Mouse (Mus musculus): ENCODE results near the gene Tasp1. TPM values are rescaled to one million over a fixed set of nuclear protein-coding genes. Genes with fewer than 3 reads are reported as not detected.

Gene Tasp1
- total RNA-seq, 1 experiment from 2014 or later, result 14.3 TPM

DNA sequence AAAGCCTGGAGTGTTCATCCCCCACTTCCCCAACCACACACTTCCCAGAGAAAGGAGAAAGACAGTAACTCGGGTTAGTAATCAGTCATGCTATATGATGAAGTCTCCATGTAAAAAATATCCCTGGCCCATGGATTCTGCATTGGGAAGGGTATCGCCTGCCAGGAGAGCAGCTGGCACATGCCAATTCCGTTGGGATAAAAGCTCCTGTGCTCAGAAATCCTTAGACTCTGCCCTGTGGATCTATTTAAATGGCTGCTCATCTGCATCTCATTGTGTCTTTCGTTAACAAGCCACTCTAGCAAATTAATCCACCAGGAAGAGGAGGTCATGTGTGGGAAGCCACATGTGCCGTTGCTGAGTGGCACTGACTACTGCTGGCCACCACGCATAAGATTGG is 258.7 kb downstream of the Tasp1 start:
- no peak for ATAC-seq (ENCODE audit: extremely low read depth, insufficient number of reproducible peaks, low FRiP score, poor library complexity, severe bottlenecking)

DNA sequence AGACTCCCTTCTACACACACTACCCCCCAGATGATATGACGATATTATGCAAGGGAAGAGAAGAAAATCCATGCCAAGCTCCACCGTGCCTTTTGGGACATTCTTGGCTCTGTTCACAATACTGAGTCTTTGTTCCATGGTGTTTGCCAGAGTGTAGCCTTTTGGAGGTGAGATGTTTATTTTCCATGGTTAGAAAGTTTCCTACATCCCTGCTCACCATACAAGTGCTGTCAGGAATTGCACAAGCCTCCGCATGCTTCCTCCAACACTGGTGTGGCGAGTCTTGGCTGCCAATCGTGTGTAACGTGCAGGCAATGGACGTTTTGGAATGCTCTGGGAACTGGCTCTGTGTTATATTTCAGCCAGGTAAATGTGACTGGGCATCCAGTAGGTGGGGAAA is 262.6 kb downstream of the Tasp1 start:
- no peak for ATAC-seq (ENCODE audit: extremely low read depth, insufficient number of reproducible peaks, low FRiP score, poor library complexity, severe bottlenecking)

DNA sequence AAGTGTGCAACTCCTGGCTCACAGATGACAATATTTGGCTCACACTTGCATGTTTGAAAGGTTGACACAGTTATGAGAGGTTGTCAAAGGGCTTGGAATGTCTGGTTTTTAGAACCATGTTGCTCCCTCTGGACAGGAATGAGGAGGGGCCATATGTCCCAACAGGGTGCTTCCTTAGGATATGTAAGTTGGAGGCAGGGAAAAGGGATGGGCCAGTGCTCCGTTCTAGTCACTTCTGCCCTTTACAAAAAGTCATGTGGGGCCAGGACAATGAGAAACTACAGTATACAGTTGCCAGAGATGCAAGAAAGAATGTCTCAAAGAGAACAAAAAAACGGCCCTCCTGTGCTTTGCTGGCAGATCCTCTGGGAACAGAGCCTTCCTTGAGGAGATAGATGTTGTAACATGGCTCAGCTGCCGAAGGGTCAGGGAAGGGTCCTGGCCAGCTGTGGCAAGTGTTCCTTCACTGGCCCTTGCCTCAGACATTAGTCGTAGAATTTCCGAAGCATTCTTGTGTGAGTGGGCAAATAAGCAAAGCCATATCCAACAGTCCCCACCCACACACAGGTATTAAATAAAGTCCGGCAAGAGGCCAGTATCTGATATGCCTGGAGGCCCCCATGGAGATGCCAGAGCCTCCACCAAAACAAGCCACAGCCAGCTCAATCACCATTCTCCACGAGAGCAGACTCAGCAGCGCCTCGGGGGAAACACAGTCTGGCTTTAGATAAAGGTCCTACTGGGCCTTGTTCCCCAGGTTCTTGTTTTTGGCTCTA is 274.1 kb downstream of the Tasp1 start:
- ATAC-seq (ENCODE audit: extremely low read depth, insufficient number of reproducible peaks, low FRiP score, poor library complexity, severe bottlenecking), result no peak

DNA sequence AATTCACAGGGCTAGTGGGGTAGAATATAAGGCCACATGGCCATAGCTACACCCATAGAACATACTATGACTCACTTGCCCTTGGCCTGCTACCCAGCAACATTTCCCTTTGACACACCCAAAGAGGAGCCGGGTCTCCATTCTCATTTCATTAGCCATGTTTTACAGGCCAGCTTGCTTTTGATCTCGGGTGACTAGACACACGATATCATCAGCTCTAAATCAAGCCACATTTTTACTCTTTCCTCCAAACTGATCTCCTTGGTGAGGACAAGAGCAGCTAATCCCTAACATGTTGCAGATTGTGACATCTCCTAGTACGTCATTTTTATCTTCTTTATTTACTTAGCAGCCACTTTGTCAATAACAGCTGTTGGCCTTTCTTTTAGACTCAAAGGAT is 277.9 kb downstream of the Tasp1 start:
- no peak for ATAC-seq (ENCODE audit: extremely low read depth, insufficient number of reproducible peaks, low FRiP score, poor library complexity, severe bottlenecking)

DNA sequence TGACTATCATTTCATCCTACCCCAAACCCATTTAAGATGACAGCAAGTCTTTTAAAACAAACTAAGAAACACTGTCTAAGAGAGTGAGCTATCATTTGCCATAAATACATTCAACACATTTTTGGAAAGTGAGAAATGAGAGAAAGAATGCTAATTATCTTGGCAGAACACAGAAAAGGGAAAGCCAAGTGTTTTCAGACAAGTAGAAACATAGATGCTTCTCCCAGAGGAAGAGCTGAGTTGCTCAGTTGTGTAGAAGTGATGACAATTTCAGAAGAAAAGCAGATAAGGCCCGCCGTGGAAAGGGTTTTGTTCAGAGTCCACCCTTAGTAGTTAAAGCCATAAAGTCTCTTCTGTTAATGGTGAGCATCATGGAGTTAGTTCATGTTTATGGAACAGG is 281.7 kb downstream of the Tasp1 start:
- ATAC-seq (ENCODE audit: extremely low read depth, insufficient number of reproducible peaks, low FRiP score, poor library complexity, severe bottlenecking), result no peak

DNA sequence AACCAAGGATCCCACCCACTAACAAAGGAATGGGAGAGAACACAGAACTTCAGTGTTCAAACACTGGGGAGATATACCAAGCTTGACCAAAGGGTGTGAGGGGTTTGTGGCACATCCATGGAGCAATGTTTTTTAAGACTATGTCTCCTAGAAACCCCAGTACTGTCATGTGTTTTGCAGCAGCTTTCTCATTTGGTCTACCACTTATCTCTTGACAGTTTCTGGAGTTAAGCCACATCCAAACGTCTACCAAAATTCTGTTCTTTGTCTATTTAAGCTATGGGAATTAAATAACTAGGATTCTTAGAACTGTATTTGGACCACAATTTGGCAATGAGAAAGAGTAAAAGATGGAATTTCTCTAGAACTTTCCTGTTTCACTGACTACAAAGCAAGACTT is 282.1 kb downstream of the Tasp1 start:
- no peak for ATAC-seq (ENCODE audit: extremely low read depth, insufficient number of reproducible peaks, low FRiP score, poor library complexity, severe bottlenecking)

Other genes starting within 250 kb of the Tasp1 start
- gene Gm17374, start 85.2 kb upstream of the Tasp1 start, total RNA-seq (2017), result not detected in 2 replicates
- 48.3 and 59.7 TPM in 2 replicates for gene Esf1, start 103.8 kb upstream of the Tasp1 start, total RNA-seq (2017)
- 13.0 and 14.3 TPM in 2 replicates for gene Ndufaf5, start 103.8 kb upstream of the Tasp1 start, total RNA-seq (2017)

Measured in neutrophil, adult 5-6 weeks (primary cell).